Mouse (Mus musculus) cortical plate, adult 2 months (tissue): ENCODE results near the gene Syt16.

Experiments
- CTCF ChIP-seq: fragments of 200-500 bp; IDR thresholded peaks from 2 replicates; pipeline ENCODE4 v1.5.1; 2011; ENCODE audit warnings: mild to moderate bottlenecking, control low read depth, low read length; ENCODE audit not compliant: insufficient read depth; ENCODE audit errors: extremely low read depth
- POLR2A ChIP-seq: fragments of 200-500 bp; IDR thresholded peaks from 2 replicates; pipeline ENCODE4 v1.6.1; 2011; ENCODE audit warnings: mild to moderate bottlenecking, low read length, control low read depth; ENCODE audit not compliant: insufficient read depth; ENCODE audit errors: extremely low read depth

- TF ChIP-seq POLR2A, result no peak
- no peak for TF ChIP-seq CTCF
Measured at GRCm38 (mm10) chr12:73949318-73950058, 48.0 kb upstream of the Syt16 start.
